ENCODE assay signal across 8 mouse cellular contexts in the genomic region with DNA sequence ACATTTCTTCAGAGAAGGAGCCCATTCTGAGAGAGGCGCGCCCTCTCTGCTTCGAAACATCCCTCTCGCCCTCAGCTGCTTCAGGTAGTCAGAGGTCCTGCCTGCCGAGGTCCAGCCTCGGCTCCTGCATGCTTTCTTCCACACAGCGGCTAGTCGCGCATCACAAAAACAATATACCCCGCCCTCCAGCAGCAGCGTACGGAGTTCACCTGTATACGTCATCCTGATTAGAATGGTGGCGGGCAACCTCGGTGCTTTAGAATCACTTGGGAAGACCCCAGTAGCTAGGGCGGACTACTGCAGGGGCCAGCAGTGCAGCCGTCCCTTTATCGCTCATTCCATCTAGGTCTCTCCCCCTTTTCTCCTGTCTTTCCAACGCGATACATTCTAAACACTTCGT. TPM values are rescaled to one million over a fixed set of nuclear protein-coding genes. Genes with fewer than 3 reads are reported as not detected.
DNase-seq lines count a peak whose midpoint lies in the region; ATAC-seq lines count a peak whose summit lies in the region.

No protein-coding gene starts in this region.

- peak overlapping the region; percentile 39 for H3K4me3 ChIP-seq in lung, embryonic 16.5 days (ENCODE audit: low read length)
- H3K4me3 ChIP-seq in hindbrain, embryonic 16.5 days (ENCODE audit: low read length): peak overlapping the region; percentile 63
- peak overlapping the region; percentile 30 for H3K4me3 ChIP-seq in midbrain, embryonic 11.5 days (ENCODE audit: low read depth, low read length)

- H3K9me3 ChIP-seq in lung, embryonic 16.5 days (ENCODE audit: control insufficient read depth, low read length): no peaks in the 10 kb centered on the region
- no peaks in the 10 kb centered on the region for H3K9me3 ChIP-seq in hindbrain, embryonic 16.5 days (ENCODE audit: control insufficient read depth, low read length)
- no peaks in the 10 kb centered on the region for H3K9me3 ChIP-seq in midbrain, embryonic 11.5 days (ENCODE audit: control insufficient read depth, low read length)

- H3K4me1 ChIP-seq in lung, embryonic 16.5 days (replicated peaks; ENCODE audit: control insufficient read depth, insufficient read depth, low read length): peaks cover 6% of the 10 kb centered on the region
- peaks cover 18% of the 10 kb centered on the region for H3K4me1 ChIP-seq in hindbrain, embryonic 16.5 days (ENCODE audit: control insufficient read depth, insufficient read depth, low read depth, low read length)
- H3K4me1 ChIP-seq in midbrain, embryonic 11.5 days (ENCODE audit: control insufficient read depth, insufficient read depth, low read length): peaks cover 14% of the 10 kb centered on the region

- peak; percentile 42; the same call in 1 of the 2 replicates for ATAC-seq in lung, embryonic 16.5 days (ENCODE audit: low read depth)
- peak; percentile 71 for ATAC-seq in hindbrain, embryonic 16.5 days
- peak; percentile 57 for ATAC-seq in midbrain, embryonic 11.5 days (ENCODE audit: low FRiP score)

- H3K27me3 ChIP-seq in lung, embryonic 16.5 days (ENCODE audit: control insufficient read depth, insufficient read depth, low read depth, low read length): peaks cover 30% of the 10 kb centered on the region
- no peaks in the 10 kb centered on the region for H3K27me3 ChIP-seq in hindbrain, embryonic 16.5 days (replicated peaks; ENCODE audit: control insufficient read depth, insufficient read depth, low read length)
- peaks cover 13% of the 10 kb centered on the region; the same call in 1 of the 2 replicates for H3K27me3 ChIP-seq in midbrain, embryonic 11.5 days (ENCODE audit: control insufficient read depth, insufficient read depth, low read length)

- no peaks in the 10 kb centered on the region for H3K36me3 ChIP-seq in lung, embryonic 16.5 days (ENCODE audit: control insufficient read depth, insufficient read depth, low read length)
- H3K36me3 ChIP-seq in hindbrain, embryonic 16.5 days (ENCODE audit: control insufficient read depth, insufficient read depth, low read length): no peaks in the 10 kb centered on the region
- no peaks in the 10 kb centered on the region for H3K36me3 ChIP-seq in midbrain, embryonic 11.5 days (ENCODE audit: control insufficient read depth, insufficient read depth, low read length)

- 11% methylated on average over 21 of the region's 21 CpGs for WGBS in lung, embryonic 16.5 days
- WGBS in hindbrain, embryonic 16.5 days: 3% methylated on average over 21 of the region's 21 CpGs
- 7% methylated on average over 20 of the region's 21 CpGs for WGBS in midbrain, embryonic 11.5 days

- no peak overlapping the region for H3K27ac ChIP-seq in lung, embryonic 16.5 days (ENCODE audit: low read length)
- H3K27ac ChIP-seq in hindbrain, embryonic 16.5 days (ENCODE audit: low read depth, low read length): peak overlapping the region; percentile 95
- no peak overlapping the region for H3K27ac ChIP-seq in midbrain, embryonic 11.5 days (ENCODE audit: low read depth, low read length)

- H3K4me2 ChIP-seq in lung, embryonic 16.5 days (ENCODE audit: low read depth, low read length): peak overlapping the region; percentile 66
- H3K4me2 ChIP-seq in hindbrain, embryonic 16.5 days (ENCODE audit: low read length): peak overlapping the region; percentile 73
- peak overlapping the region; percentile 59 for H3K4me2 ChIP-seq in midbrain, embryonic 11.5 days

- H3K9ac ChIP-seq in lung, embryonic 16.5 days (ENCODE audit: low read length): peak overlapping the region; percentile 39; the same call in 1 of the 2 replicates
- peak overlapping the region; percentile 81 for H3K9ac ChIP-seq in hindbrain, embryonic 16.5 days (ENCODE audit: low read depth, low read length)
- H3K9ac ChIP-seq in midbrain, embryonic 11.5 days (ENCODE audit: low read length): peak overlapping the region; percentile 59

- no peak for DNase-seq in lung, postnatal 4 days
- DNase-seq in cerebellum, postnatal 36 days: peak; percentile 39 to 47
- DNase-seq in midbrain, embryonic 11.5 days (ENCODE audit: low spot score, missing footprints): peak; percentile 92
- no peak for DNase-seq in spleen, postnatal 36 days (ENCODE audit: low spot score in 2 of 2)
- DNase-seq in Muller cell, postnatal 12 days (ENCODE audit: inconsistent ontology term): no peak
- DNase-seq in gastrocnemius, adult 8-10 months (ENCODE audit: low spot score in 2 of 2): no peak

RNA-seq across cellular contexts. Expression of a gene that starts 1.3 kb away (rescaled TPM):
- polyA plus RNA-seq in lung, embryonic 16.5 days (2015; fragmentation: Nextera tagmentation; extraction: Ambion mirVana): 15.9 and 18.0 TPM in 2 replicates
- 31.4 and 32.9 TPM in 2 replicates for polyA plus RNA-seq in hindbrain, embryonic 16.5 days (2015; fragmentation: Nextera tagmentation; extraction: Ambion mirVana)
- 11.8 and 12.8 TPM in 2 replicates for polyA plus RNA-seq in midbrain, embryonic 11.5 days (2014; fragmentation: Nextera tagmentation; extraction: Ambion mirVana)
- total RNA-seq in gastrocnemius, adult 8-10 months (2022): 10 to 100 TPM; 55.7 to 68.0 (median 57.4) TPM

RNA-seq across cellular contexts. Expression of a gene that starts 54.0 kb away (rescaled TPM):
- 15.6 and 17.6 TPM in 2 replicates for polyA plus RNA-seq in lung, embryonic 16.5 days (2015; fragmentation: Nextera tagmentation; extraction: Ambion mirVana)
- polyA plus RNA-seq in hindbrain, embryonic 16.5 days (2015; fragmentation: Nextera tagmentation; extraction: Ambion mirVana): 13.5 and 15.6 TPM in 2 replicates
- polyA plus RNA-seq in midbrain, embryonic 11.5 days (2014; fragmentation: Nextera tagmentation; extraction: Ambion mirVana): 5.7 and 5.8 TPM in 2 replicates
- total RNA-seq in gastrocnemius, adult 8-10 months (2022): 1 to 10 TPM; 2.7 to 3.9 (median 3.5) TPM

Comparison
In these comparisons a context has a peak if more than half of its experiments do, and no peak if none do; other contexts are left out.
1. DNase-seq: peak in cerebellum, postnatal 36 days (2 of 2) and midbrain, embryonic 11.5 days (single experiment); none in lung, postnatal 4 days (0 of 2), spleen, postnatal 36 days (0 of 2), Muller cell, postnatal 12 days (single experiment) and gastrocnemius, adult 8-10 months (0 of 2).
2. Peak in every context shown above with its lines, with median percentiles within 50 percentile points of each other: ATAC-seq, H3K4me2 ChIP-seq, H3K4me3 ChIP-seq and H3K9ac ChIP-seq.